Comparison of ENCODE assay signal across 9 mouse cellular contexts in the genomic region with DNA sequence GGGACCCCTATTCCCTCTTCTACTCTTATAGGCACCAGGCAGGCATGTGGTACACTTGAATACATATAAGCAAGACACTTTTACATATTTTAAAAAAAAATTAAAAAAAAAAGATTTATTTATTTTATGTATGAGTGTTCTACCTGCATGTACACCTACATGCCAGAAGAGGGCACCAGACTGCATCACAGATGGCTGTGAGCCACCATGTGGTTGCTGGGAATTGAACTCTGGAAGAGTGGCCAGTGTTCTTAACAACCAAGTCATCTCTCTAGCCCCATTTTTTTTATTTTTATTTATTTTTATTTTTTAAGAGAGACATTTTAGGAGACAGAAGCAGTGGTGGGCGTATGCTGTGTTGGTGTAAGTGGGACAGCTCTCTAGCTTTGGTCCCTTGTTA. TPM values are rescaled to one million over a fixed set of nuclear protein-coding genes. Genes with fewer than 3 reads are reported as not detected.
A peak's percentile ranks its signal among the peaks of the same experiment; 100 is the strongest.
DNase-seq lines count a peak whose midpoint lies in the region; ATAC-seq and TF ChIP-seq lines count a peak whose summit lies in the region.
"Had no signal": no experiment of that assay in that cellular context is flagged by ENCODE, and none has a peak within 500 bp of the region (broad histone marks: within the 10 kb centered on the region; RNA-seq: fewer than 3 reads in every experiment).

No protein-coding gene starts in this region.

- TF ChIP-seq CTCF in gastrocnemius, adult 2 months (IDR thresholded peaks at IDR 0.05) = no peak; the same call in 1 of the 2 replicates
- peak; percentile 82 for TF ChIP-seq CTCF in stomach, postnatal 0 days (IDR thresholded peaks at IDR 0.05; ENCODE audit: low read depth)

- TF ChIP-seq EP300 in stomach, postnatal 0 days (optimal IDR thresholded peaks at IDR 0.05) = no peak

- H3K9ac ChIP-seq in stomach, postnatal 0 days (ENCODE audit: low read length) = no peak overlapping the region
- H3K9ac ChIP-seq: limb, embryonic 15.5 days had no signal

- DNase-seq in gastrocnemius, adult 2 months = peak; percentile 42
- no peak for DNase-seq in gastrocnemius, postnatal 36 days
- peak; percentile 18 for DNase-seq in urinary bladder, postnatal 14 days (ENCODE audit: low spot score)
- DNase-seq in urinary bladder, adult 2 months (ENCODE audit: low spot score) = no peak
- DNase-seq in heart, postnatal 10 days = peak; percentile 35 to 37
- DNase-seq in stomach, postnatal 0 days (ENCODE audit: low spot score) = no peak
- DNase-seq in gastrocnemius, postnatal 10 days = no peak
- DNase-seq in left cerebral cortex, postnatal 36 days (ENCODE audit: low spot score in 2 of 2) = no peak

- no peaks in the 10 kb centered on the region for H3K4me1 ChIP-seq in stomach, postnatal 0 days (replicated peaks; ENCODE audit: control insufficient read depth, insufficient read depth)

- no peak overlapping the region for H3K27ac ChIP-seq in gastrocnemius, adult 2 months
- no peak overlapping the region for H3K27ac ChIP-seq in stomach, postnatal 0 days (replicated peaks)
- H3K27ac ChIP-seq: limb, embryonic 15.5 days had no signal

- no peaks in the 10 kb centered on the region for H3K9me3 ChIP-seq in stomach, postnatal 0 days (ENCODE audit: control insufficient read depth, low read length)
- H3K9me3 ChIP-seq: limb, embryonic 15.5 days had no signal

- H3K4me2 ChIP-seq in stomach, postnatal 0 days (replicated peaks; ENCODE audit: low read depth) = no peak overlapping the region
- H3K4me2 ChIP-seq: limb, embryonic 15.5 days had no signal

- 96% methylated on average over 1 of the region's 1 CpGs for WGBS in stomach, postnatal 0 days

- no peak overlapping the region for H3K4me3 ChIP-seq in gastrocnemius, adult 2 months
- H3K4me3 ChIP-seq in stomach, postnatal 0 days (ENCODE audit: low read depth, low read length) = no peak overlapping the region
- H3K4me3 ChIP-seq: limb, embryonic 15.5 days had no signal

- ATAC-seq in stomach, postnatal 0 days (ENCODE audit: low FRiP score, low TSS enrichment) = no peak

- intact Hi-C loops in gastrocnemius, adult 2 months (cut with DNase I) = loop anchor here (2.0 kb wide), 2 partner anchors 45 to 155 kb away; no protein-coding TSS in a partner anchor
- intact Hi-C loops in gastrocnemius, postnatal 36 days (cut with DNase I) = loop anchor here (2.0 kb wide), 2 partner anchors 87 to 155 kb away; no protein-coding TSS in a partner anchor
- intact Hi-C loops in heart, postnatal 10 days (cut with DNase I) = loop anchor here (2.0 to 5.0 kb wide), 3 partner anchors 70 to 155 kb away; no protein-coding TSS in a partner anchor
- intact Hi-C loops in left cerebral cortex, postnatal 36 days (cut with DNase I) = loop anchor here (5.0 kb wide), 2 partner anchors 50 to 155 kb away; no protein-coding TSS in a partner anchor

- H3K36me3 ChIP-seq in stomach, postnatal 0 days (ENCODE audit: control insufficient read depth, insufficient read depth, low read length) = peaks cover 8% of the 10 kb centered on the region; the same call in 1 of the 2 replicates

- H3K27me3 ChIP-seq in stomach, postnatal 0 days (ENCODE audit: control insufficient read depth, insufficient read depth, low read length) = no peaks in the 10 kb centered on the region
- H3K27me3 ChIP-seq: limb, embryonic 15.5 days had no signal

RNA-seq across cellular contexts. Expression of gene Iqgap3, which starts 5.9 kb away (rescaled TPM):
- under 1 TPM; 0.15 to 0.20 TPM for total RNA-seq in gastrocnemius, adult 2 months (2021)
- under 1 TPM; 0.64 TPM for total RNA-seq in gastrocnemius, postnatal 36 days (2021)
- polyA plus RNA-seq in urinary bladder, adult 2 months (2012; rRNA removed) = 2.0 and 2.6 TPM in 2 replicates
- 10 to 100 TPM; 15.6 to 19.3 TPM for total RNA-seq in heart, postnatal 10 days (2021)
- polyA plus RNA-seq in stomach, postnatal 0 days (2015; fragmentation: Nextera tagmentation; extraction: Ambion mirVana) = 3.8 and 4.5 TPM in 2 replicates
- 1 to 10 TPM; 5.6 to 8.3 TPM for total RNA-seq in gastrocnemius, postnatal 10 days (2021)
- 1 to 10 TPM in 1 of 2 experiments, under 1 TPM in 1; 0.23 to 1.1 TPM for total RNA-seq in left cerebral cortex, postnatal 36 days (2021)

RNA-seq across cellular contexts. Expression of gene Ttc24, which starts 9.6 kb away (rescaled TPM):
- total RNA-seq in gastrocnemius, adult 2 months (2021) = not detected
- not detected for total RNA-seq in gastrocnemius, postnatal 36 days (2021)
- not detected in 2 replicates for polyA plus RNA-seq in urinary bladder, adult 2 months (2012; rRNA removed)
- not detected for total RNA-seq in heart, postnatal 10 days (2021)
- not detected in 2 replicates for polyA plus RNA-seq in stomach, postnatal 0 days (2015; fragmentation: Nextera tagmentation; extraction: Ambion mirVana)
- not detected for total RNA-seq in gastrocnemius, postnatal 10 days (2021)
- not detected for total RNA-seq in left cerebral cortex, postnatal 36 days (2021)
- polyA plus RNA-seq: limb, embryonic 15.5 days had no signal

RNA-seq across cellular contexts. Expression of gene Naxe, which starts 29.4 kb away (rescaled TPM):
- total RNA-seq in gastrocnemius, adult 2 months (2021) = 10 to 100 TPM; 37.9 to 52.0 TPM
- 10 to 100 TPM; 36.3 to 37.9 TPM for total RNA-seq in gastrocnemius, postnatal 36 days (2021)
- 90.2 and 91.1 TPM in 2 replicates for polyA plus RNA-seq in urinary bladder, adult 2 months (2012; rRNA removed)
- total RNA-seq in heart, postnatal 10 days (2021) = 10 to 100 TPM; 76.5 to 86.4 TPM
- polyA plus RNA-seq in stomach, postnatal 0 days (2015; fragmentation: Nextera tagmentation; extraction: Ambion mirVana) = 134 and 142 TPM in 2 replicates
- total RNA-seq in gastrocnemius, postnatal 10 days (2021) = 10 to 100 TPM; 52.5 to 57.1 TPM
- total RNA-seq in left cerebral cortex, postnatal 36 days (2021) = 10 to 100 TPM; 61.7 to 74.4 TPM

RNA-seq across cellular contexts. Expression of gene Gpatch4, which starts 44.8 kb away (rescaled TPM):
- 10 to 100 TPM; 17.9 to 19.6 TPM for total RNA-seq in gastrocnemius, adult 2 months (2021)
- total RNA-seq in gastrocnemius, postnatal 36 days (2021) = 10 to 100 TPM; 16.0 to 17.1 TPM
- 5.6 and 9.7 TPM in 2 replicates for polyA plus RNA-seq in urinary bladder, adult 2 months (2012; rRNA removed)
- 1 to 10 TPM; 7.2 to 8.4 TPM for total RNA-seq in heart, postnatal 10 days (2021)
- polyA plus RNA-seq in stomach, postnatal 0 days (2015; fragmentation: Nextera tagmentation; extraction: Ambion mirVana) = 17.4 and 19.2 TPM in 2 replicates
- 10 to 100 TPM; 12.5 to 14.7 TPM for total RNA-seq in gastrocnemius, postnatal 10 days (2021)
- 10 to 100 TPM; 14.9 to 17.5 TPM for total RNA-seq in left cerebral cortex, postnatal 36 days (2021)

RNA-seq across cellular contexts. Expression of gene Mef2d, which starts 54.5 kb away (rescaled TPM):
- 100 to 1,000 TPM; 173 to 184 TPM for total RNA-seq in gastrocnemius, adult 2 months (2021)
- 100 to 1,000 TPM; 156 to 174 TPM for total RNA-seq in gastrocnemius, postnatal 36 days (2021)
- polyA plus RNA-seq in urinary bladder, adult 2 months (2012; rRNA removed) = 34.6 and 51.0 TPM in 2 replicates
- total RNA-seq in heart, postnatal 10 days (2021) = 100 to 1,000 TPM; 121 to 133 TPM
- polyA plus RNA-seq in stomach, postnatal 0 days (2015; fragmentation: Nextera tagmentation; extraction: Ambion mirVana) = 10.6 and 13.0 TPM in 2 replicates
- 100 to 1,000 TPM; 148 to 163 TPM for total RNA-seq in gastrocnemius, postnatal 10 days (2021)
- 100 to 1,000 TPM; 203 to 231 TPM for total RNA-seq in left cerebral cortex, postnatal 36 days (2021)

Comparison
In these comparisons a context has a peak if more than half of its experiments do, and no peak if none do; other contexts are left out.
1. DNase-seq: peak in gastrocnemius, adult 2 months (single experiment), urinary bladder, postnatal 14 days (single experiment) and heart, postnatal 10 days (2 of 2); none in gastrocnemius, postnatal 36 days (0 of 2), urinary bladder, adult 2 months (single experiment), stomach, postnatal 0 days (single experiment), gastrocnemius, postnatal 10 days (single experiment) and left cerebral cortex, postnatal 36 days (0 of 2).